Mouse (Mus musculus) neural tube, embryonic 11.5 days (tissue): ENCODE measurements around the gene Hk2. TPM values are rescaled to one million over a fixed set of nuclear protein-coding genes. Genes with fewer than 3 reads are reported as not detected.

Source experiments
- ATAC-seq: fragments of 200-750 bp; cut with Nextera tagmentation; 2 replicates; pipeline ENCODE4 v1.8.0; 2017; ENCODE audit warnings: moderate number of reproducible peaks, mild to moderate bottlenecking, moderate TSS enrichment, moderate library complexity; ENCODE audit not compliant: insufficient read depth, low FRiP score, low TSS enrichment
- DNase-seq: peaks from one replicate; pipeline ENCODE4 v3.0.0-alpha.2; 2015; ENCODE audit warnings: low spot score
- H3K27ac ChIP-seq: fragments of 300-500 bp; sonication (generic); 2 replicates; pipeline ENCODE4 v1.5.1; 2014; ENCODE audit warnings: low read depth, mild to moderate bottlenecking, low read length
- H3K27me3 ChIP-seq: fragments of 300-500 bp; sonication (generic); 2 replicates; pipeline ENCODE4 v1.6.1; 2014; ENCODE audit warnings: mild to moderate bottlenecking, low read length, mixed read lengths; ENCODE audit not compliant: control insufficient read depth, insufficient read depth
- H3K36me3 ChIP-seq: fragments of 300-500 bp; sonication (generic); 2 replicates; pipeline ENCODE4 v1.6.1; 2014; ENCODE audit warnings: mild to moderate bottlenecking, low read length, moderate library complexity, mixed read lengths; ENCODE audit not compliant: control insufficient read depth, insufficient read depth
- H3K4me1 ChIP-seq: fragments of 300-500 bp; sonication (generic); 2 replicates; pipeline ENCODE4 v1.6.1; 2014; ENCODE audit warnings: low read length, mixed read lengths; ENCODE audit not compliant: control insufficient read depth, insufficient read depth
- H3K4me2 ChIP-seq: fragments of 300-500 bp; sonication (generic); 2 replicates; pipeline ENCODE4 v1.6.1; 2014; ENCODE audit warnings: low read depth, mild to moderate bottlenecking, moderate library complexity
- H3K4me3 ChIP-seq: fragments of 300-500 bp; sonication (generic); 2 replicates; pipeline ENCODE4 v1.5.1; 2014; ENCODE audit warnings: low read depth, low read length
- H3K9ac ChIP-seq: fragments of 300-500 bp; sonication (generic); 2 replicates; pipeline ENCODE4 v1.6.1; 2014; ENCODE audit warnings: mild to moderate bottlenecking, low read length
- H3K9me3 ChIP-seq: fragments of 300-500 bp; sonication (generic); 2 replicates; pipeline ENCODE4 v1.6.1; 2016; ENCODE audit warnings: low read length; ENCODE audit not compliant: control insufficient read depth
- WGBS: fragments of 180-500 bp; shearing (Covaris S2); extraction: QIAGEN DNeasy Blood & Tissue Kit; methylation state at CpG from one replicate; pipeline ENCODE4 v1.1.7; 2014; 5-methylcytosine and 5-hydroxymethylcytosine counted together
- polyA plus RNA-seq: library from polyadenylated mRNA; unstranded; fragments of >200 nt; fragmentation: Nextera tagmentation; extraction: Ambion mirVana; gene quantifications from 2 replicates; pipeline ENCODE4 v1.2.1, GENCODE M21; 2014

The Hk2 gene
- polyA plus RNA-seq, 1 experiment from 2014 or later: 15.6 TPM

- H3K36me3 ChIP-seq: peaks cover 2% of the 10 kb centered on the region; the same call in 1 of the 2 replicates
- no peak overlapping the region for H3K4me3 ChIP-seq
- no peaks in the 10 kb centered on the region for H3K27me3 ChIP-seq
- DNase-seq (no peak), ATAC-seq (no peak)
- H3K9ac ChIP-seq: no peak overlapping the region
- no peaks in the 10 kb centered on the region for H3K9me3 ChIP-seq
- 94% methylated on average over 14 of the region's 14 CpGs for WGBS
- H3K27ac ChIP-seq: no peak overlapping the region
- H3K4me2 ChIP-seq: no peak overlapping the region
- no peaks in the 10 kb centered on the region for H3K4me1 ChIP-seq
These were observed 20.5 kb downstream of the Hk2 start for GRCm38 (mm10) chr6:82753638-82754361.

- DNase-seq (no peak), ATAC-seq (no peak)
- no peak overlapping the region for H3K9ac ChIP-seq
- WGBS: 81% methylated on average over 11 of the region's 11 CpGs
- no peak overlapping the region for H3K27ac ChIP-seq
- H3K4me2 ChIP-seq: no peak overlapping the region
- H3K9me3 ChIP-seq: no peaks in the 10 kb centered on the region
- H3K27me3 ChIP-seq: no peaks in the 10 kb centered on the region
- H3K36me3 ChIP-seq: peaks cover 2% of the 10 kb centered on the region; the same call in 1 of the 2 replicates
- H3K4me3 ChIP-seq: no peak overlapping the region
- H3K4me1 ChIP-seq: no peaks in the 10 kb centered on the region
These were observed 21.2 kb downstream of the Hk2 start for GRCm38 (mm10) chr6:82753061-82753460.

GRCm38 (mm10) chr6:82751791-82752190, 22.5 kb downstream of the Hk2 start:
- Histone ChIP-seq H3K27ac (no peak overlapping the region), H3K9ac (no peak overlapping the region), H3K36me3 (peaks cover 2% of the 10 kb centered on the region; the same call in 1 of the 2 replicates), H3K9me3 (no peaks in the 10 kb centered on the region), H3K4me1 (no peaks in the 10 kb centered on the region), H3K27me3 (no peaks in the 10 kb centered on the region), H3K4me3 (no peak overlapping the region), H3K4me2 (no peak overlapping the region)
- no peak for DNase-seq
- 98% methylated on average over 7 of the region's 7 CpGs for WGBS
- ATAC-seq: no peak

- ATAC-seq: no peak
- Histone ChIP-seq H3K36me3 (peaks cover 2% of the 10 kb centered on the region; the same call in 1 of the 2 replicates), H3K9ac (no peak overlapping the region), H3K27ac (no peak overlapping the region), H3K9me3 (no peaks in the 10 kb centered on the region), H3K4me1 (no peaks in the 10 kb centered on the region), H3K4me3 (no peak overlapping the region), H3K27me3 (no peaks in the 10 kb centered on the region), H3K4me2 (no peak overlapping the region)
- 93% methylated on average over 11 of the region's 11 CpGs for WGBS
- no peak for DNase-seq
These were observed 23.2 kb downstream of the Hk2 start for GRCm38 (mm10) chr6:82751031-82751430.

GRCm38 (mm10) chr6:82750063-82750462, 24.2 kb downstream of the Hk2 start:
- no peak overlapping the region for H3K4me2 ChIP-seq
- no peak overlapping the region for H3K9ac ChIP-seq
- H3K4me1 ChIP-seq: no peaks in the 10 kb centered on the region
- no peaks in the 10 kb centered on the region for H3K9me3 ChIP-seq
- no peak for ATAC-seq
- WGBS: 62% methylated on average over 2 of the region's 2 CpGs
- no peaks in the 10 kb centered on the region for H3K27me3 ChIP-seq
- H3K36me3 ChIP-seq: peaks cover 2% of the 10 kb centered on the region; the same call in 1 of the 2 replicates
- no peak for DNase-seq
- no peak overlapping the region for H3K4me3 ChIP-seq
- no peak overlapping the region for H3K27ac ChIP-seq

GRCm38 (mm10) chr6:82748106-82748672, 26.1 kb downstream of the Hk2 start:
- H3K9ac ChIP-seq: no peak overlapping the region

GRCm38 (mm10) chr6:82747085-82747484, 27.2 kb downstream of the Hk2 start:
- DNase-seq (no peak), ATAC-seq (no peak)
- H3K4me3 ChIP-seq: no peak overlapping the region
- peaks cover 7% of the 10 kb centered on the region for H3K36me3 ChIP-seq
- no peak overlapping the region for H3K27ac ChIP-seq
- no peaks in the 10 kb centered on the region for H3K4me1 ChIP-seq
- no peaks in the 10 kb centered on the region for H3K27me3 ChIP-seq
- H3K9ac ChIP-seq: no peak overlapping the region
- WGBS: 77% methylated on average over 5 of the region's 5 CpGs
- no peaks in the 10 kb centered on the region for H3K9me3 ChIP-seq
- H3K4me2 ChIP-seq: no peak overlapping the region

More at GRCm38 (mm10) chr6:82748106-82748672, 26.1 kb downstream of the Hk2 start:
- Histone ChIP-seq H3K4me1 (no peaks in the 10 kb centered on the region), H3K4me3 (no peak overlapping the region), H3K4me2 (no peak overlapping the region), H3K9me3 (no peaks in the 10 kb centered on the region), H3K27ac (no peak overlapping the region), H3K27me3 (no peaks in the 10 kb centered on the region), H3K36me3 (peaks cover 2% of the 10 kb centered on the region; the same call in 1 of the 2 replicates)
- WGBS: 93% methylated on average over 9 of the region's 9 CpGs
- ATAC-seq (no peak), DNase-seq (no peak)

- DNase-seq: no peak
- WGBS: 90% methylated on average over 9 of the region's 9 CpGs
- peaks cover 9% of the 10 kb centered on the region for H3K36me3 ChIP-seq
These were observed 29.7 kb downstream of the Hk2 start for GRCm38 (mm10) chr6:82744553-82744952.

GRCm38 (mm10) chr6:82741518-82741880, 32.8 kb downstream of the Hk2 start:
- DNase-seq (no peak), ATAC-seq (no peak)
- no peak overlapping the region for H3K9ac ChIP-seq
- H3K36me3 ChIP-seq: peaks cover 9% of the 10 kb centered on the region
- no peak overlapping the region for H3K4me2 ChIP-seq
- WGBS: 87% methylated on average over 5 of the region's 5 CpGs
- no peaks in the 10 kb centered on the region for H3K4me1 ChIP-seq
- no peaks in the 10 kb centered on the region for H3K9me3 ChIP-seq
- H3K27me3 ChIP-seq: no peaks in the 10 kb centered on the region
- no peak overlapping the region for H3K4me3 ChIP-seq
- no peak overlapping the region for H3K27ac ChIP-seq

More at GRCm38 (mm10) chr6:82744553-82744952, 29.7 kb downstream of the Hk2 start:
- H3K9ac ChIP-seq: no peak overlapping the region
- ATAC-seq: no peak
- no peak overlapping the region for H3K27ac ChIP-seq
- no peaks in the 10 kb centered on the region for H3K4me1 ChIP-seq
- no peaks in the 10 kb centered on the region for H3K27me3 ChIP-seq
- H3K4me2 ChIP-seq: no peak overlapping the region
- H3K9me3 ChIP-seq: no peaks in the 10 kb centered on the region
- no peak overlapping the region for H3K4me3 ChIP-seq
